Mouse (Mus musculus) layer of hippocampus, postnatal 36 days (tissue): Measurements from ENCODE around the gene Olfr986. TPM values are rescaled to one million over a fixed set of nuclear protein-coding genes. Genes with fewer than 3 reads are reported as not detected.
A peak's percentile ranks its signal among the peaks of the same experiment; 100 is the strongest.
"Not testable (repeated sequence)": the region's sequence is repeated elsewhere in the genome, so short reads cannot be mapped to it uniquely, and the experiment has no call there.

ENCODE experiments used
- DNase-seq, 2 experiments: peaks; one replicate each; pipeline ENCODE4 v3.0.0; 2022
- total RNA-seq, 2 experiments: library from RNA; stranded (reverse); gene quantifications; 2 replicates each; pipeline ENCODE4 v1.2.3; 2021

Gene Olfr986
- not detected for total RNA-seq

- DNase-seq = no peak
Observed at GRCm38 (mm10) chr9:40180620-40181019, at the start of gene Olfr986. Olfr986 (plus strand) TSS chr9:40180920.

GRCm38 (mm10) chr9:40136987-40137688, 43.6 kb upstream of the Olfr986 start:
- DNase-seq = no peak

- no peak for DNase-seq
Observed at GRCm38 (mm10) chr9:40139484-40139883, 41.2 kb upstream of the Olfr986 start.

DNA sequence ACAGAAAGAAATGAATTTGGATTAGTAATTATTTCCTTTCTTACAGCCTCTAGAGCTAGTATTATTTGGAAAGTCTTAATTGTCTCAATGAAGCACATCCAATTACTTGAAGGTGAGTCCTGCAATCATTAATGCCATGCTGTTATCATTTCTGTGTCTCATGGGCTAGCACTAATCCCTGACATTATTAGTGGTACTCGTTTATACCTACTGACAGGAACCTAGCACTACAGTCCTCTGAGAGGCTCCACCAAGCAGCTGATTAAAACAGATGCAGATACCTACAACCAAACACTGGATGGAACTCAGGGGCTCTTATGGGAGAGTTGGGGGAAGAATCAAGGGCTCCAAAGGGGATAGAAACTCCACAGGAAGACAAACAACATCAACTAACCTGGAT, 39.2 kb upstream of the Olfr986 start:
- DNase-seq = no peak

DNA sequence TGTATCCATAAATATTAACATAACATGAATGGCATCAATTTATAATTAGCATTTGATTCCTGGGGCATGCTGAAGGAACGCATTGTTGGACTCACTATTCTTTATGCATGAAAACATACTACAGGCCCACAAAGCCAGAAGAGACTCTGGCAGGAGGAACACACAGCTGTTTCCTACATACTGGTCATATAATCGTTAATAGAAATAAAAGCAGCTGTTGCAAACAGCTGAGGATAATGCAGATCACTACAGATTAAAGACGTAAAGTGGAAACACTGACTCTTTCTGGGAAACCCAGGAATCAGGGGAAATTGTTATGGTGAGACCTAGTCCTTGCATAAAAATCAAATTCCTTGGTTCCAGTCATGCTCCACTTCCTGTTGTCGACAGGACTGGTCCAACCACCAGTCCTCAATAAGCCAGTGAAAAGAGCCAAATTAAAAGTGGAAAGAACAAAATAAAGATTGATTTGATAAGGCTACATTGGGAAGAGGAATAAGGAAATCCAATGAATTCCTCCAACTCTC, 25.5 kb upstream of the Olfr986 start:
- DNase-seq = no peak

GRCm38 (mm10) chr9:40166446-40166845, 14.3 kb upstream of the Olfr986 start:
- no peak for DNase-seq

GRCm38 (mm10) chr9:40177017-40177416, 3.7 kb upstream of the Olfr986 start:
- no peak for DNase-seq

DNA sequence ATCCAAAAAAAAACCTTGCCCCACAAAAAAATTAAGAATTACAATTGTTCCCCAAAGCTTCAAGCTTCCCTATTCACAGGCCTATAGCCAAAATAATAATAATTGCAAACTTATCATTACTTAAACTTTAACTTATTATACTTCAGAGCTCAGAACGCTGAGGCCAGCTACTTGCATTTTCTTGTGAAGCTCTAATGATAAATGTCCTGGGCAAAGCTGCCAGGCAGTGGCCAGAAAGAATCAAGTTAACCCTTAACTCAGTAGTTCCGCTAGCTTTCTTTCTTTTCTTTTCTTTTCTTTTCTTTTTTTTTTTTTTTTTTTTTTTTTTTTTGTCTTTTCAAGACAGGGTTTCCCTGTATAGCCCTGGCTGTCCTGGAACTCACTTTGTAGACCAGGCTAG, 4.4 kb downstream of the Olfr986 start:
- DNase-seq = not testable (repeated sequence)

DNA sequence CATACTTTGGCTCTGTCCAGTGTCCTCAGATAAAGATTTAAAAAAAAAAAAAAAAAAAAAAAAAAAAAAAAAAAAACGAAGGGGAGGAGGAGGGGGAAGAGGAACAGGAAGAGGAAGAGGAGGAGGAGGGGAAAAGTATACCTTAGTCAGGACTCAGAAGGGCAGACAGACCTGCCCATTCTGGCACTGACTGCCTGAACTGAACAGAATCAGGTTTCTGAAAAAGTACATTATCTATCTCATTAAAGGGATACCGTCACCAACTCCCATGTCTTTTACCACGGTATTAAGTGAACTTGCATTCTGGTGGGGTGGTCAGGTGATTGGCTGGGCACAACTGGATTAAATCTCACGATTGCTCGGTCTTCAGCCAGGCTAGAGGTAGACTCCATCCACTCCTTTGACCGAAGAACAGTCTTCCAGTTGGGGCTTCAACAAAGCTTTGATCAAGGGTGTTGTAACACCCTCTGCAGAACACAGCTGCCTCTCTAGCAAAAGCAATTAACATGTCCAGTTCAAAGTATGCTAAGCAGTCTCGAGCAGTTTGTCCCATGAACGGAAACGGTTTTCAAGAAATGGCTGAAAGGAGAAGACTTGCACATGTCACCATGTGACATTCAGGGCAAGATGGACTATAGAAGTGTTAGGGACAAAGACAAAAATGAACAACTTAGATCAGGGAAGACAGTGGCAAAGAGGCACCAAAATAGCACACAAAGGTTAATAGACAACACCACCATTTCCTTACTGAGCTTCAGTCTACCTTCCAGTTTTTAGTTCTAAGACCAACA, 10.6 kb downstream of the Olfr986 start:
- DNase-seq = no peak

DNA sequence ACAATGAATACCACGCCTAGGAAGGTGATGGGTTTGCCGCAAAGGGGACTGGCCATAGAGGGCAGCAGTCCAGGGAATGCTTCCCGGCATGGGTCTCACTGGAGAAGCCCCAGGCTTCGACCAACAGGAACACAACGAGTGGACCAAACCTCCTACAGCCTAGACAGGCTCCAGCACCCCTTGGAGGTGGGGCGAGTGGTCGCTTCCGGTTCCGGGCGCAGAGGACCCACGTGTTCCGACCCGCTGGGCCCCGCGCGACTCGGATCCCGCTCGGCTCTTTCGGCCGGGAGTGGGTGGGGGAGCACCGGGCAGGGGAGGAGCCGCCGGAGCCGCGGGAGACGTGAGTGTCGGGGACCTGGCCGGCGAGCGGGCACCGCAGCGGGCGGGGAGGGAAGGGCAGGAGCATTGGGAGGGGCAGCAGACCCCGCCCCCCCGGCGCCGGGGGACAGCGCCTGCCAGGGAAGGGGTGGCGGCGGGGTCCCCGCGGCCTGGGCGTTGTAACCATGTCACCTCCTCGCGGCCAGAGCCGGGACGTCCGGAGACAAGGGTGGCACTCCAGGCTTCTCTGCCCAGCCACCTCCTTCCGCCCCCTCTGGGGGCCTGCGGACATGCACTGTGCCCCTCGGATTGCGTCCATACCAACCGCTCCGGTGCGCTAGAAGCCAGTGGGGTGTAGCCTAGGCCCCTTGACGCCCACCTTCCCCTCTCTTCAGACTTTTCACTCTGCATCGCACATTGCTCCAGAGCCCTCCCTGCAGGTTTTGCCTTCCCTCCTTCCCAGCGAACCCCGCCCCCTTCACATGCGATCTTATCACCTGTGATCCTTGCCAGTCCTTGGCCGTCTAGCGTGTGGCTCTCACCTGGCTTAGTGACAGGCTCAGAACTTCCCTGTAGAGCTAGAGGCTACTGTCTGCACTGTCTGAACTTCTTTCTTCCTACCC, 11.6 kb downstream of the Olfr986 start, which contains the start of gene Zfp202:
Gene Zfp202 (plus strand): TSS at position 219 of the 941 bp plus-strand sequence.
- DNase-seq = peak; percentile 79 to 85

- no peak for DNase-seq
Observed at GRCm38 (mm10) chr9:40195981-40196380, 15.3 kb downstream of the Olfr986 start.

GRCm38 (mm10) chr9:40206546-40206950, 25.8 kb downstream of the Olfr986 start:
- DNase-seq = no peak

GRCm38 (mm10) chr9:40210744-40211143, 30.0 kb downstream of the Olfr986 start:
- no peak for DNase-seq

- DNase-seq = no peak
Observed at GRCm38 (mm10) chr9:40214058-40214457, 33.3 kb downstream of the Olfr986 start.

- no peak for DNase-seq
Observed at GRCm38 (mm10) chr9:40216651-40217050, 35.9 kb downstream of the Olfr986 start.

DNA sequence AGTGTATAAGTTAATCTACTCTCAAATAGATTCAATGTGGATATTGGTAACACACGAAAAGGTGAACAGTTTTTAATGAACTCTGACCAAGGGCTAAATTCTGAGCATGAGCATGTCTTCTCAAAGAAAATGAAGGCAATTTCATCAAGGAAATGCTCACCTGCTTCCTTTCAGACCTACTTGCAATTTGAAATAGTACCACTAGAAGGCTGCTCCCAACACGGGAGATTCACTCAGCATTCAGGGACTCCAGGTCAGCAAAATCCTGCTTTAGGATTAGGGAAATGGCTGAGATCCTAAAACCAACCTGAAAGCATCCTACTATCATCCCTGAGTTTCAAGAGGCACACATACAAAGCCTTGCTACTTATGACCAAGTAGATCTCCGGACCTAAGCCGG, 43.6 kb downstream of the Olfr986 start:
- DNase-seq = no peak

GRCm38 (mm10) chr9:40227874-40228789, 47.4 kb downstream of the Olfr986 start:
- no peak for DNase-seq

- DNase-seq = no peak
Observed at GRCm38 (mm10) chr9:40228804-40229331, 48.1 kb downstream of the Olfr986 start.

GRCm38 (mm10) chr9:40229479-40229878, 48.8 kb downstream of the Olfr986 start:
- no peak for DNase-seq

GRCm38 (mm10) chr9:40231019-40231418, 50.3 kb downstream of the Olfr986 start:
- no peak for DNase-seq
